Mouse (Mus musculus): ENCODE measurements around the gene Aknad1.
A peak's percentile ranks its signal among the peaks of the same experiment; 100 is the strongest.

Gene Aknad1

GRCm38 (mm10) chr3:108788455-108788794 lies 49.0 kb downstream of the Aknad1 start:
- peak; percentile 24 to 54 for DNase-seq

DNA sequence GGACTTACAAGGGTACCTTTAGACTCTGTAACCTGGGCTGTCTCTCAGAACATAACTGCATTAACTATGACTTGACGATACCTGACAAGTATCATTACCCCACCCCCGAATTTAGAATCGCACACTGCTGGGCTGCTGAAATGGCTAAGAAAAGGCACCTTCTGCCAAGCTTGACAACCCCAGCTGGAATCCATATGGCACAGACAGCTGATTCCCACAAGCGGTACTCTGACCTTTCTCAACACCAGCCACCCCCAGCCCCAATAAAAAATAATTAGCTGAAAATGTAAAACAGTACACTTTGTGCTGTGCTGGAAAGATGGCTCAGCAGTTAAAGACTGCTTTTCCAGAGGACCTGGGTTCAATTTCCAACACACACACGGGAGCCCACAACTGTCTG lies 49.8 kb downstream of the Aknad1 start:
- DNase-seq = no peak

GRCm38 (mm10) chr3:108790499-108790898 lies 51.0 kb downstream of the Aknad1 start:
- DNase-seq = no peak

GRCm38 (mm10) chr3:108791054-108791706 lies 51.7 kb downstream of the Aknad1 start:
- DNase-seq = no peak

DNA sequence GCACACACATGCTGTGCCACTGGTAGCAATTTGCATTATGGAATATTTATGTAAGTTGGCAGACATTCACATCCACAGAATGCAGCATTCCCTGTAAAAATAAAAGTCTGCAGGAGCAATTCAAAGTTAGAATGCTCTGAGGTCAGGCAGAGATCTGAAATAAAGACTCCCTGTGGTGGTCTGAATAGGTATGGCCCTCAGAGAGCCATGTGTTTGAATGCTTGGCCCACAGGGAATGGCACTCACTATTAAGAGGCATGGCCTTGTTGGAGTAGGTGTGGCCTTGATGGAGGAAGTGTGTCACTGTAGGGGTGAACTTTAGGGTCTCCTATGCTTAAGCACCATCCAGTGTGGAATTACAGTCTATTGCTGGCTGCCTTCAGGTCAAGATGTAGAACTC lies 53.0 kb downstream of the Aknad1 start:
- DNase-seq = no peak

DNA sequence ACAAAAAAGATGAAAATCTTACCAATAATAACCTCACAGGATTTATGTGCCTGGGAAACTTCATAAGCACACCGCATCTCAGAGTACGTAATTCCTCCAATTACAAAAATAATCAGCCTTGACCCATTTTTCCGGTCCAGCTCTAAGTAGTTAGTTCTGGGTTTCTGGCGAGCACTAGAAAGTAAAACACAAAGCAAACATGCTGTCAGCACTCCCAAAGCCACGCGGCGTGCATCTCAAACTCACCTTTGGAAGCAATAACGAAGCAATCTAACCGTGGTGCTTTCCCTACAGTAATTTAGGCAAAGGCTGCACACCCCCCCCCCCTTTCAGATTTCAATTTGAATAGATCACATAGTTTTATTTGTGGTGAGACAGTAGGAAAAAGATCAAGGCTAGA lies 55.3 kb downstream of the Aknad1 start:
- no peak for DNase-seq

DNA sequence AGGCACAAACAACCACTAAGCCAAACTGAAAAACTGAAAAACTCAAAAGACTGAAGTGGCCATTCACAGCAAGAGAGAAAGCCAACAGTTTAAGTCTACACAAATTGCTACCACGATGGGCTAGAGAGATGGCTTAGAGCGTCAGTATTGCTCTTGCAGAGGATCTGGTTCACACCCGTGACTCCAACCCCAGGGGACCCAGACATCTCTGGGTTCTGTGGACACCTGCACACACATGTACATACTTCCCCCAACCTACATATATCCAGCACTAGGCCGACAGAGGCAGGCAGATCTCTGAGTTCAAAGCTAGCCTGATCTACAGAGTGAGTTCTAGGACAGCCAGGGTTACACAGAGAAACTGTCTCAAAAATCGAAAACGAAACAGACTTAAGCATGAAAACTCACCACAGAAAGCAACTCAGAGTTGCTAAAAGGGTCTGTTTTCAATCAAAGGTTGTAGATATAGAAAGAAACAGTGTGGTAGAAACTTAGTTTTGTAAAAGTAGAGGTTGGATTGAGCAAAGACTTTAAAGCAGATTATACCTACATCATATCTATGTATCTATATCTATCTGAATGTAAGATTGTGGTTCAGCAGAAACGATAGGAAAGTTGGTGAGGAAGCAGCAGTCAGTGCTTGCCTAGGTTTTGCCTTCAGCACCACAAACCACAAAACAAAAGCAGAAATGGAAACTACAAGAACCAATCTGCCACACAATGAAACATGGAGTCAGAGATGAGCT lies 56.3 kb downstream of the Aknad1 start:
- DNase-seq = no peak

GRCm38 (mm10) chr3:108796386-108796785 lies 56.9 kb downstream of the Aknad1 start:
- no peak for DNase-seq

DNA sequence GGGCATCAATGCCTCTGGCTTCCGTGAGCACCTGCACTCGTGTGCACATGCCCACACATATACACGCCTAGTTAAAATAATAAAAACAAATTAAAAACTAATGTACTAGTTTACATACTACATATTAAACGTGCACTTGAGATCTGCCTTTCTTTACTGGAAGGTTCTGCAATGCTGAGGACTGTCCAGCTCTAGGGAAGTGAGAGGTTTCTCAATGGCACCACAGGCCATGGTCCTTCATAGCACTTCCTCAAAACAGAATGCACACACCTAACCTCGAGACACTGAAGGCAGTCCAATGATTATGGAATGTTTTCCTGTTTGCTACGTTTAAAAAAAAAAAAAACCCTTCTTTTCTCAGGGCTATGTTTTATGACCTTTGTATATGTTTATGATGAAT lies 58.3 kb downstream of the Aknad1 start:
- DNase-seq = no peak

GRCm38 (mm10) chr3:108798375-108798774 lies 58.9 kb downstream of the Aknad1 start:
- DNase-seq = no peak

DNA sequence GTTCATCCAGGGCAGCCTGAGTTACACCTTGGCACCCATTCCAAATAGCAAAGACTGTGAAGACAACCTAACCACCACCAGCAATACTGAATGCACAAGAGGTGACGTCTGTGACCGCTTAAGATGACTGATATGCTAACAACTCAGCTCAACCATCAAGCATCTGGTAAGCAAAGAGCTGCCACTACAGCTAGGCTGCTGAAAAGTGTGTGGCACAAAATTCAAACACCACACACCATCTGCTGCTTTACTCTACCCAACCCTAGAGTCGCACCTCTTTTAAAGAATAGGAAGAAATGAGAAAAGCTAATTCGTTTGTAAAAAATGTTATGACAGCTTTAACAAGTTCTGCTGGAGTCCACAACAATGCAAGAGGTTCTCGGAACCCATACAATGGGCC lies 66.2 kb downstream of the Aknad1 start:
- DNase-seq = no peak

- DNase-seq = no peak
These were observed 71.3 kb downstream of the Aknad1 start for GRCm38 (mm10) chr3:108810747-108811263.

DNA sequence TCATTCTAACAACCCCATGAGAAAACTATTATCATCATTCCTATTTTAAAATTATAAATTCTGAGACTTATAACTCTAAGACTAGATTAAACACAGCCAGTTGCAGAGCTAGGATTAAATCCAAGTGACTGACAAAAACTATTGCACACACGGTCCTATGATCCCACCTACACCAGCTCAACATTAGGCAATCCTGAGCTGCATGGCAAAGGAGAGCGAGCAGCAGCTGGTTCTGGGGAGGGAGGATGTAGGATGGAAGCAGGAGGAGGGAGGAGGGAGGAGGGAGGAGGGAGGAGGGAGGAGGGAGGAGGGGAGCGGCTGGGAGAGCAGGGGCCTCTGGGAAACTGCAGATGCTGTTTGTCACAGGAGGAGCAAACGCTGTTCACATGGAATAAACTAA lies 76.2 kb downstream of the Aknad1 start:
- no peak for DNase-seq

GRCm38 (mm10) chr3:108830493-108830892 lies 91.0 kb downstream of the Aknad1 start:
- peak; percentile 80 to 85 for DNase-seq

DNA sequence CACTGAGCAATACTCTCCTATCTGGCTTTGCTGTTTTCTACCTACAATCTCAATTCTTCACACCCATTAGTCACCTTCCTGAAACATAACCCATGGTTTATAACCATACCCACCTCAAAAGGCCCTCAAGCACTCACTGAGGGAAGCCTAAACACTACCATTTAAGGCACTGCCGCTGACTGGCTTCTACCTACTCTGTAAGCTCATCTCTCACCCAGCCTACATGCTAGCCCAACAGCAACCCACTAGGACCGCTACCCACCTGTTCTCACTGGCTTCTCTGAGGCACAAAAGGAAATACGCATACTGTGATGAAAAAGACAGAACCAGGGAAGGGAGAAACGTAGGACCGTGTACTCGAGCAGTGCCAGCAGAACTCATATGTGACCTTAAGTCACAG lies 92.3 kb downstream of the Aknad1 start:
- DNase-seq = no peak

Measured in kidney, postnatal 36 days (tissue).